Mouse (Mus musculus): Measurements from ENCODE around the gene Eif4e. TPM values are rescaled to one million over a fixed set of nuclear protein-coding genes. Genes with fewer than 3 reads are reported as not detected.
A peak's percentile ranks its signal among the peaks of the same experiment; 100 is the strongest.
"Not testable (repeated sequence)": the region's sequence is repeated elsewhere in the genome, so short reads cannot be mapped to it uniquely, and the experiment has no call there.

The Eif4e gene
- total RNA-seq, 2 experiments from 2014 or later = 128 to 156 TPM

DNA sequence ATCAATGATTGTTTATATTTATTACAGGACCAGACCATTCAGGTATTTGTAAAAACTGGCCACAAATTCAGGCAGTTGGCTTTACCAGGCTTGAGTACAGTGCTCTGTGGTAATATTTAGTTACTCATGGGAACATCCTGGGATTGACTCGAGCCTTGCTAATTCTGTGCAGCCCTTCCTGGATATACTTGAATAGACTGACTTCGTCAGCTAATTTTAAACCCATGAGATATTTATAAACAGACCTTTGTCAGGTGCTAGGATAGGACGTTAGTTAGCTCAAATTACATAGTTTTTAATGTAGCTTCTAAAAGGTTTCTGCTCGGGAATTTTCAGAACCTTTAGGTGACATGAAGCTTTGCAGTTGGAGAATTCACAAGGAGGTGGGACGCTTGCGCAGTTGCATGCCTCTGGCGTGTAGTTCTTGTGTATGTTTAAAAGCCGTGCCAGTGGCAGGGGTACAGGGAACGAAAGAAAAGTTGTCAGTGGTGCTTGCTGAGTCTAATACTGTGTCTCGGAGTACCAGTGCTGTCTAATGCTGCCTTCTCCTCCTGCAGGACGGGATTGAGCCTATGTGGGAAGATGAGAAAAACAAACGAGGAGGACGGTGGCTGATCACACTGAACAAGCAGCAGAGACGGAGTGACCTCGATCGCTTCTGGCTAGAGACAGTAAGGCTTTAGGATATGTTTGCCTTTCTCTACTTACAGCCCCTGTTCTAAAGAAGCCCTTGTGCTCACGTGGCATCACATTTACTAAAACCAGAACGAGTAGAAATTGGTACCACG lies 24.6 kb downstream of the Eif4e start:
- intact Hi-C loops (cut with DNase I) = loop anchor here (2.0 kb wide), 1 partner anchor 24 kb away; the partner anchor contains the start of gene Eif4e
- TF ChIP-seq CTCF (IDR thresholded peaks at IDR 0.05) = no peak
- Histone ChIP-seq H3K4me3 (peak overlapping the region; percentile 66), H3K27ac (peak overlapping the region; percentile 91)
- peak; percentile 39 for DNase-seq

DNA sequence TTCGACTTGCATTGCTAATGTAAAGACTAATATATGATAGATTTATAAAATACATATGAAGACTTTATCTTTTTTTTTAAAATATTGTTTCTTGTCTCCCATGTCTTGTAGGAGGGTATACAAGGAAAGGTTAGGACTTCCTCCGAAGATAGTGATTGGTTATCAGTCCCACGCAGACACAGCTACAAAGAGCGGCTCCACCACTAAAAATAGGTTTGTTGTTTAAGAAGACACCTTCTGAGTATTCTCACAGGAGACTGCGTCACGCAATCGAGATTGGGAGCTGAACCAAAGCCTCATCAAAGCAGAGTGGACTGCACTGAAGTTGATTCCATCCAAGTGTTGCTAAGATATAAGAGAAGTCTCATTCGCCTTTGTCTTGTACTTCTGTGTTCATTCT lies 29.3 kb downstream of the Eif4e start:
- H3K27ac ChIP-seq; DNase-seq; H3K4me3 ChIP-seq; intact Hi-C loops (cut with DNase I): not testable (repeated sequence)

DNA sequence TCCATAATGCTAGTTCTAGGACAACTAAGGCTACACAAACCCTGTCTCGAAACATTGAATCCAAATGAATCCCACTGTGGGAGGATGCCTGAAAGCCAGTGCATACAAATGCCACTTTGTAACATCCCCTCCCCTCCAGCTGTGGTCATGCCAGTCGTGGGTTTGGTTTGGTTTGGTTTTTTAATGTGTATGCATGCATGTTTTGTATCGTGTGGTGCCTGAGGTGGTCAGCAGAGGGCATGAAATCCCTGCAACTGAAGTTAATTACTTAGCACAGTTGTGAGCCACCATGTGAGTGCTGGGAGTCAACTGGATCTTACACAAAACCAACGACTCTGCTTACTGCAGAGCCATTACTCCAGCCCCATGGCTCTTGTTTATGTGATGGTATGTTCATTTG lies 32.5 kb downstream of the Eif4e start:
- peak; percentile 58 for TF ChIP-seq CTCF (IDR thresholded peaks at IDR 0.05)
- no peak overlapping the region for H3K27ac ChIP-seq
- intact Hi-C loops (cut with DNase I) = loop anchor here (2.0 kb wide), 1 partner anchor 62 kb away; no protein-coding TSS in a partner anchor
- DNase-seq = peak; percentile 37
- H3K4me3 ChIP-seq = no peak overlapping the region

DNA sequence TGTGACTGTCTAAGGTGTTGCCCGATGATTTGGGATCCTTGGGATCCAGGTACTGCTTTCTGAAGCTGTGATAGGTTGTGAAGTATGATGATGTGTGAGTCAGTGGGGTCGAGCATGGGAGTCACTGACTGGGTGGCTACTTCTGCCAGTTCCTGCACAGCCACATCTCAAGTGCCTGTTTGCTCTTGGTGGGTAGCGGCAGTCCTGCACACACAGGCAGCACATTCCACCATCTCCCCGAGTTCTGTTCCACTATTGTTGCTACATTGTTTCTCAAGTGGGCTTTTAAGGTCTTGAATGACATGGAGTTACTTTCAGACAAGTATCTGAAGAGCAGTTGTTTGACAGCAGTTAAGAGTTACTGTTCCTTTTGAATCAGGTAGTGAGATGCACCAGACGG lies 34.3 kb downstream of the Eif4e start:
- intact Hi-C loops (cut with DNase I) = no loop called here

DNA sequence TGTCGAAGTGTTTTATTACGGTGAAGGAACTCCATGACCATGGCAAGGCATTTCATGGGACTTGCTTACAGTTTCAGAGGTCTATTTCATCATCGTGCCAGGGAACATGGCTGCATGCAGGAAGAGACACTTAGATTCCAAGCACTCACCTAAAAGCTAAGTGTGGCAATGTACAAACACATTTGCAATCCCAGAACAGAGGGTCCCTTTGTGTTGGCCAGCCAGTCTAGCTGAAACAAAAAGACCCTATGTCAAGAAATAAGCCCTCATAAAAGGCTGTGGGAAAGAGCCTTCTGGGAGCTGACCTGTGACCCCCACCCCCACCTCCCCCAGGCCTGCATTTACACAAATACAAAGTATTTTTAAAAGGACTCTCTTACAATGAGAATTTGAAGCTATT lies 34.9 kb downstream of the Eif4e start:
- Histone ChIP-seq H3K4me3 (no peak overlapping the region), H3K27ac (no peak overlapping the region)
- TF ChIP-seq CTCF (IDR thresholded peaks at IDR 0.05) = no peak
- intact Hi-C loops (cut with DNase I) = no loop called here
- DNase-seq = no peak

More for the DNA sequence above, 34.3 kb downstream of the Eif4e start:
- DNase-seq = no peak
- Histone ChIP-seq H3K4me3 (no peak overlapping the region), H3K27ac (no peak overlapping the region)
- no peak for TF ChIP-seq CTCF (IDR thresholded peaks at IDR 0.05)

DNA sequence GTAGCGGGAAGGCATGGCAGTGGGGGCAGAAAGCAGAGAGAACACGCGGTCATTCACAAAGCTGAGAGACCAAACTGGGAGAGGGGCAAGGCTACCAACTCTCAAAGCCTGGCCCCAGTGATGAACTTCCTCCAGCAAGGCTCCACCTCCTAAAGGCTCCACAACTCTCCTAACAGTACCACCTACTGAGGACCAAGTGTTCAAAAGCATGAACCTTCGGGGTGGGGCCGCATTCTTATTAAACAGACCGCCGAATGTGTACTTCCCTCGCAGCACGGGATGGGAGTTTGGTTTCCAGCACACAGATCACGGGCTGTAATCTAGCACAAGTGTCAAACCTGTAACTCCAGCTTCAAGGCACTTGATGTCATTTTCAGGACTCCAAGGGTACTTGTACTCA lies 52.9 kb downstream of the Eif4e start:
- intact Hi-C loops (cut with DNase I) = no loop called here
- DNase-seq = no peak
- no peak for TF ChIP-seq CTCF (IDR thresholded peaks at IDR 0.05)
- Histone ChIP-seq H3K4me3 (no peak overlapping the region), H3K27ac (no peak overlapping the region)

DNA sequence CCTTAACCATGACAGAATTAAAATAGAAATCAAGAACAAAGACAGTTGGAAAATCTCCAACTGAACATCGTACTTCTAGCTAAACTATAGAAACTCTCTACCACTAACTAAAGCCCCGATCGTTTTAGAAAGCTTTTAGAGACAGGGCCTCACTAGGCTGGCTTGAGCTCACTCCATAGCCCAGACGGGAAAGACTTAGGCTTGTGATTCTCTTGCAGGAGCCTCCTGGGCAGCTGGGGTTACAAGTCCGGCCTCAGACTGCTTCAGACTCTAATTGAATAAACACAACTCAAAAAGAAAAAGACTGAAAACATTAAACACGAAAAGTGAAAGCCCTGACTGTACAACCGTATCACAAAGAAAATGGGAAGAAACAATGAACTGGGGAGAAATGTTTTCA lies 60.2 kb downstream of the Eif4e start:
- no peak for DNase-seq
- TF ChIP-seq CTCF (IDR thresholded peaks at IDR 0.05) = no peak
- Histone ChIP-seq H3K4me3 (no peak overlapping the region), H3K27ac (peak overlapping the region; percentile 90)
- intact Hi-C loops (cut with DNase I) = no loop called here

DNA sequence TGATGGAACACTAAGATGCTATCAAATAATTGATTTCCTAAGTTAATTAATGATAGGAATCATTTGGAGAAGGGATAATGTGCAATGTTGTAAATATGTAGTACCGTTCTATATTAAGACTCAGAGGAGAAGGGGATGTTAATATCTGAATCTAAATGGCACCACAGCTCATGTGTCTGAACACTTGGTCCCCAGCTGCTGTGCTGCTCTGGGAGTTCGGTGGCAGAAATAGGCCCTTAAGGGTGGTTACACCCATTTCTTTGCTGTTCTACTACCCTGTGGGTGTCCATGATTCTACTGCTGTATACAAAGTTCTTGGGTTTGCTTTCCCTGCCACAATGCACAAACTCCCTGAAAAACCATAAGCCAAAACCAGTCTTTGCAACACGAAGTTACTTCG lies 61.2 kb downstream of the Eif4e start:
- intact Hi-C loops (cut with DNase I) = no loop called here
- no peak for TF ChIP-seq CTCF (IDR thresholded peaks at IDR 0.05)
- peak overlapping the region; percentile 90 for H3K27ac ChIP-seq
- no peak overlapping the region for H3K4me3 ChIP-seq
- peak; percentile 31 for DNase-seq

DNA sequence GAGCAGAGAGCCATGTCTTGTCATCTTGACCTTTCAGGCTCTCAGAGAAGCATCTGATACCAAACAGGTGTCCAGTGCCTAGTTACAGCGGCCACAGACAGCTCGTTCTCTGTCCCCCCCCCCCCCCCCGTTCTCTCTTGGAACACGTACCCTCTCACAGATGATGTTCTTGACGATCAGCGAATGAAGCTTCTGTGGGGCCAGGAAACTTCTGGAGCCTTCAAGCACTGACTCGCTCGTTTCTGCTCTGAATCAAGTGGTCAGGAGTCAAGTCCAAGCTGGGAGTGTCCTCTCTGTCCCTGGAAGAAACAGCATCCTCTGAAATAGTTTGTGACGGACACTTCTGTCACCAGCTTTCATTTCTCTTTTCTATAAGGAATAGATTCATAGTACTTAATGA lies 62.0 kb downstream of the Eif4e start:
- DNase-seq = peak; percentile 67
- H3K27ac ChIP-seq = peak overlapping the region; percentile 90
- no peak for TF ChIP-seq CTCF (IDR thresholded peaks at IDR 0.05)
- H3K4me3 ChIP-seq = peak overlapping the region; percentile 60
- intact Hi-C loops (cut with DNase I) = no loop called here

DNA sequence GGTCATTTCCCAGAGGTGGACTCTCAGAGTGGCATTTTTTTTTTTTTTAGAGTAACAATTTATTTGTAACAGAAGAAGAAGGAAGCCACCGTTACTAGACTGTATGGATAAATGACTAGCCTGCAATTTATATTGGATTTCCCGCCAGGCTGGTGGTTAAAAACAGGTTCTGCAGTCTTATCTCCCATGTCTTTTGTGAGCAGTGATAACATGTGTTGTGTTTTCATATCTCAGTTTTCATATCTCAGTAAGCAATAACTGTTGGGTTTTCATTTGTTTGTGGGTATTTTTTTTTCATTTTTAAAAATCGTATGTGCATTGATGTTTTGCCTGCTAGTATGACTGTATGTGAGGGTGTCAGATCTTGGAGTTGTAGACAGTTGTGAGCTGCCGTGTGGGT lies 65.0 kb downstream of the Eif4e start:
- no peak for TF ChIP-seq CTCF (IDR thresholded peaks at IDR 0.05)
- intact Hi-C loops (cut with DNase I) = no loop called here
- DNase-seq = no peak

DNA sequence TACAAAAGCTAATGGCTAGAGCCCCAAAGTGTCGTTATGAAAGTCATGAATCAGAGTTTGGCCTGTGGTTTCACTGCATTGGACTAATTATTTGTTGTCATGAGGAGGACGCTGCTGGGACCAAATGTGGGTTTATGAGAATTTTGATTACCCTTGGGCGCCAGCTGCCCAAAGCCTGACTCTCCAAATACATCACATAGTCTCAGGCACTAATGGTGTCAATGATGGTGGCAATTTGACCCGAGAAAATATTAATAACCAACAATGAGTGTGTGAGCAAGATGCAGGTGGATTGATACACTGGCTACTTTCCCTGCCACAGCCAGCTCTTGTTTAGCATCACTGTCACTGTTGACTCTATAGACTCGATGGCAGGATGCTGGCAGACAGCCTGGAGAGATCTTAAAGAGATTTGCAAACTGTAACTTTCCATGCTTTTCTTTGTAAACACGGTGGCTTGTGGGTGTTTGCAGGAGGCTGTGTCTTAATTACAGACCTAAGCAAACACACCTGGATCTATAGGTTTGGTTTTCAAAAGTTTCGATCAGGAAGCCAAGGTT lies 65.9 kb downstream of the Eif4e start:
- no peak for DNase-seq
- intact Hi-C loops (cut with DNase I) = no loop called here
- TF ChIP-seq CTCF (IDR thresholded peaks at IDR 0.05) = no peak
- Histone ChIP-seq H3K4me3 (no peak overlapping the region), H3K27ac (no peak overlapping the region)

More for the DNA sequence above, 65.0 kb downstream of the Eif4e start:
- Histone ChIP-seq H3K27ac (no peak overlapping the region), H3K4me3 (no peak overlapping the region)

DNA sequence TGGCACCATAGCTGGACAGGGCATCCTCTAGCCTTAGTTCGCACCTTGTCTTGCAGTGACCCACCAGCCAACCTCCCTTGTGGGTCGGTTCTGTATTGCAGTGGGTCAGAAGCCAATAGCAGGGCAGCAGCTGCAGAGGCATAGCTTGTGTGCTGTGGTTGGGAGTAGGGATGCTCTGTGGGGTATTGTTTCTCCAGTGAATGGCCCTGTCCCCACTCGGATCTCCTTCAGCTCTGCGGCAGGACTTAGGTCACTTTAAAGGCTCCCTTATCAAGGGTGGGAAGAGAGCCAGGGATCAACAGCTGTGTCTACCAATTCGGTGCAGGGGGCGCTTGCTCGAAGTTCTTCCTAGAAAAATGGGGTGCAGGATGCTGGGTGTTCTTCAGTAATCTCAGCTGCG lies 67.2 kb downstream of the Eif4e start:
- intact Hi-C loops (cut with DNase I) = no loop called here
- H3K4me3 ChIP-seq = no peak overlapping the region
- H3K27ac ChIP-seq = no peak overlapping the region
- DNase-seq = no peak
- TF ChIP-seq CTCF (IDR thresholded peaks at IDR 0.05) = no peak

DNA sequence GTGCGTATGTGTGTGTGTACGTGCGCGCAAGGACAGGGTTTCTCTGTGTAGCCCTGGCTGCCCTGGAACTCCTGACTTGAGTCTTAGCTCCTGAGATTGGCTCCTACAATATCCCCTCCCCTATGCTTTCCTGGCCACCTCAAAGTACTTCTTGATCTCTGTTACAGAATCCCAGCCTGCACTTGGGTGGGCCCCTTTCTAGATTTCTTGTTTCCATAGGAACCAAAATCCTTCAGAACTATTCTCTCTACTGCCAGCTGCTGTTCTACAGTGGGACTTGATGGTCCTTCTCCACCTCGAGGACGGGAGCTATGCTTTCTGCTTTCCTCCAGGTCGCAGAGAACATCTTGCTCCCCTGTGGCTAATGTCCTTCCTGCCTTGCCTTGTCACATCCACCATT lies 67.9 kb downstream of the Eif4e start:
- H3K27ac ChIP-seq = no peak overlapping the region
- intact Hi-C loops (cut with DNase I) = no loop called here
- H3K4me3 ChIP-seq = no peak overlapping the region
- DNase-seq = no peak
- no peak for TF ChIP-seq CTCF (IDR thresholded peaks at IDR 0.05)

DNA sequence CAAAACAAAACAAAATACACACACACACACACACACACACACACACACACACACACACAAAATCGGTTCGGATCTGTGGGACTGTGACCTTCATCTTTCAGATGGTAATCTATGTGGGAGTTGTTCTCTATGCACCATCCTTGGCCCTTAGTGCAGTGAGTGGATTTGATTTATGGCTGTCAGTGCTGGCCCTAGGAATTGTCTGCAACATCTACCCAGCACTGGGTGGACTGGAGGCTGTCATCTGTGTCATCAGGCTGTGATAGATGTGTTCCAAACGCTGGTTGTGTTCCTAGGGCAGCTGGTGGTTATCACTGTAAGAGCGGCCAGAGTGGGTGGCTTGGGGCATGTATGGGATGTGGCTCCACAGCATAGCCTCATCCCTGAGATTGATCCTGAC lies 75.1 kb downstream of the Eif4e start:
- DNase-seq = no peak
- intact Hi-C loops (cut with DNase I) = no loop called here
- TF ChIP-seq CTCF (IDR thresholded peaks at IDR 0.05) = no peak

More for the DNA sequence above, 75.1 kb downstream of the Eif4e start:
- Histone ChIP-seq H3K4me3 (no peak overlapping the region), H3K27ac (no peak overlapping the region)
